Mouse (Mus musculus) lung, postnatal 0 days (tissue): ENCODE results near the gene Tmem235. TPM values are rescaled to one million over a fixed set of nuclear protein-coding genes. Genes with fewer than 3 reads are reported as not detected.

ENCODE experiments used
- ATAC-seq: fragments of 200-750 bp; cut with Nextera tagmentation; 2 replicates; pipeline ENCODE4 v1.8.0; 2017; ENCODE audit warnings: moderate library complexity
- DNase-seq: peaks from one replicate; pipeline ENCODE4 v3.0.0-alpha.2; 2016; ENCODE audit warnings: low spot score
- H3K27ac ChIP-seq: fragments of 300-500 bp; sonication (generic); 2 replicates; pipeline ENCODE4 v1.5.1; 2014; ENCODE audit warnings: antibody characterized with exemption, mild to moderate bottlenecking, low read length, mixed read lengths
- H3K27me3 ChIP-seq: fragments of 300-500 bp; sonication (generic); replicated peaks from 2 replicates; pipeline ENCODE4 v1.6.1; 2014; ENCODE audit warnings: low read length, mixed read lengths; ENCODE audit not compliant: insufficient read depth
- H3K36me3 ChIP-seq: fragments of 300-500 bp; sonication (generic); 2 replicates; pipeline ENCODE4 v1.6.1; 2014; ENCODE audit warnings: low read length, mixed read lengths; ENCODE audit not compliant: insufficient read depth
- H3K4me1 ChIP-seq: fragments of 300-500 bp; sonication (generic); 2 replicates; pipeline ENCODE4 v1.6.1; 2014; ENCODE audit warnings: antibody characterized with exemption, low read depth, low read length, mixed read lengths; ENCODE audit not compliant: insufficient read depth
- H3K4me2 ChIP-seq: fragments of 300-500 bp; sonication (generic); replicated peaks from 2 replicates; pipeline ENCODE4 v1.6.1; 2014; ENCODE audit warnings: low read depth, mild to moderate bottlenecking, low read length, moderate library complexity, mixed read lengths
- H3K4me3 ChIP-seq: fragments of 300-500 bp; sonication (generic); 2 replicates; pipeline ENCODE4 v1.5.1; 2014; ENCODE audit warnings: low read depth, low read length
- H3K9ac ChIP-seq: fragments of 300-500 bp; sonication (generic); replicated peaks from 2 replicates; pipeline ENCODE4 v1.6.1; 2014; ENCODE audit warnings: low read depth, mild to moderate bottlenecking
- H3K9me3 ChIP-seq: fragments of 300-500 bp; sonication (generic); 2 replicates; pipeline ENCODE4 v1.6.1; 2016; ENCODE audit warnings: low read length, mixed read lengths
- CTCF ChIP-seq: IDR thresholded peaks from 2 replicates; pipeline ENCODE4 v1.5.1; 2016; ENCODE audit warnings: antibody characterized with exemption, mild to moderate bottlenecking
- EP300 ChIP-seq: IDR thresholded peaks from 2 replicates; pipeline ENCODE4 v1.6.1; 2016; ENCODE audit warnings: antibody characterized with exemption, mild to moderate bottlenecking, control low read depth
- WGBS: fragments of 180-500 bp; shearing (Covaris S2); extraction: QIAGEN DNeasy Blood & Tissue Kit; methylation state at CpG from one replicate; pipeline ENCODE4 v1.1.7; 2014; 5-methylcytosine and 5-hydroxymethylcytosine counted together
- polyA plus RNA-seq: library from polyadenylated mRNA; unstranded; fragments of >200 nt; fragmentation: Nextera tagmentation; extraction: Ambion mirVana; gene quantifications from 2 replicates; pipeline ENCODE4 v1.2.1, GENCODE M21; 2015

Gene Tmem235
- polyA plus RNA-seq, 1 experiment from 2014 or later: not detected

GRCm38 (mm10) chr11:117904442-117904841 lies 43.9 kb downstream of the Tmem235 start:
- Histone ChIP-seq H3K4me1 (no peaks in the 10 kb centered on the region), H3K27ac (no peak overlapping the region), H3K9me3 (no peaks in the 10 kb centered on the region), H3K36me3 (no peaks in the 10 kb centered on the region), H3K4me2 (no peak overlapping the region), H3K4me3 (no peak overlapping the region), H3K9ac (no peak overlapping the region), H3K27me3 (no peaks in the 10 kb centered on the region)
- 70% methylated on average over 8 of the region's 8 CpGs for WGBS
- ATAC-seq: no peak
- DNase-seq: no peak
- no peak for TF ChIP-seq CTCF
- TF ChIP-seq EP300: no peak

- TF ChIP-seq EP300 (no peak), CTCF (no peak)
- no peaks in the 10 kb centered on the region for H3K36me3 ChIP-seq
Measured at GRCm38 (mm10) chr11:117909337-117909736, 48.8 kb downstream of the Tmem235 start.

GRCm38 (mm10) chr11:117912684-117913352 lies 52.3 kb downstream of the Tmem235 start:
- Histone ChIP-seq H3K27ac (no peak overlapping the region), H3K9ac (no peak overlapping the region), H3K4me2 (peak overlapping the region; percentile 33; the same call in 1 of the 2 replicates), H3K9me3 (no peaks in the 10 kb centered on the region), H3K4me3 (no peak overlapping the region), H3K4me1 (no peaks in the 10 kb centered on the region; the same call in 1 of the 2 replicates), H3K36me3 (no peaks in the 10 kb centered on the region), H3K27me3 (no peaks in the 10 kb centered on the region)
- peak; percentile 92 for DNase-seq
- 28% methylated on average over 13 of the region's 13 CpGs for WGBS
- ATAC-seq: peak; percentile 89
- TF ChIP-seq CTCF: peak; percentile 99
- peak; percentile 4; the same call in 1 of the 2 replicates for TF ChIP-seq EP300

More at GRCm38 (mm10) chr11:117909337-117909736, 48.8 kb downstream of the Tmem235 start:
- Histone ChIP-seq H3K4me3 (no peak overlapping the region), H3K27me3 (no peaks in the 10 kb centered on the region), H3K9me3 (no peaks in the 10 kb centered on the region), H3K27ac (no peak overlapping the region), H3K4me1 (no peaks in the 10 kb centered on the region; the same call in 1 of the 2 replicates), H3K9ac (no peak overlapping the region), H3K4me2 (no peak overlapping the region)
- ATAC-seq (no peak), DNase-seq (no peak)
- 80% methylated on average over 8 of the region's 8 CpGs for WGBS

- WGBS: 54% methylated on average over 12 of the region's 12 CpGs
- Histone ChIP-seq H3K36me3 (no peaks in the 10 kb centered on the region), H3K9ac (no peak overlapping the region), H3K4me2 (no peak overlapping the region), H3K4me3 (no peak overlapping the region), H3K9me3 (no peaks in the 10 kb centered on the region), H3K27me3 (no peaks in the 10 kb centered on the region), H3K4me1 (no peaks in the 10 kb centered on the region; the same call in 1 of the 2 replicates), H3K27ac (no peak overlapping the region)
- DNase-seq (no peak), ATAC-seq (no peak)
- no peak for TF ChIP-seq CTCF
Measured at GRCm38 (mm10) chr11:117914531-117914930, 54.0 kb downstream of the Tmem235 start.

Other genes starting within 250 kb of the Tmem235 start
- gene Tnrc6c, start 206.5 kb upstream of the Tmem235 start, polyA plus RNA-seq: 8.9 and 9.8 TPM in 2 replicates
- gene Tmc8, start 78.7 kb upstream of the Tmem235 start, polyA plus RNA-seq: 5.5 and 6.5 TPM in 2 replicates
- gene Tmc6, start 78.6 kb upstream of the Tmem235 start, polyA plus RNA-seq: 26.2 and 34.8 TPM in 2 replicates
- gene 6030468B19Rik, start 63.1 kb upstream of the Tmem235 start, polyA plus RNA-seq: not detected in 2 replicates
- gene Gm20708, start 51.1 kb upstream of the Tmem235 start, polyA plus RNA-seq: 0.27 TPM in 1 of 2 replicates, not detected in the other
- 96.0 and 108 TPM in 2 replicates for gene Syngr2, start 51.1 kb upstream of the Tmem235 start, polyA plus RNA-seq
- 2.4 and 2.9 TPM in 2 replicates for gene Afmid, start 34.8 kb upstream of the Tmem235 start, polyA plus RNA-seq
- gene Tk1, start 34.7 kb upstream of the Tmem235 start, polyA plus RNA-seq: 12.4 and 16.0 TPM in 2 replicates
- gene Birc5, start 11.5 kb upstream of the Tmem235 start, polyA plus RNA-seq: 15.0 and 26.2 TPM in 2 replicates
- gene Tha1, start 12.7 kb downstream of the Tmem235 start, polyA plus RNA-seq: 6.3 and 8.4 TPM in 2 replicates
- 27.5 and 57.0 TPM in 2 replicates for gene Socs3, start 109.3 kb downstream of the Tmem235 start, polyA plus RNA-seq
- gene Pgs1, start 125.5 kb downstream of the Tmem235 start, polyA plus RNA-seq: 88.6 and 89.5 TPM in 2 replicates